Mouse (Mus musculus): ENCODE measurements at regions not wholly inside any gene's neighbourhood (a gene's known extent, or its start where the extent isn't known, plus 50 kb on each side); places are given as distances from the start of the nearest gene placed in this dataset.
"Not testable (repeated sequence)": the region's sequence is repeated elsewhere in the genome, so short reads cannot be mapped to it uniquely, and the experiment has no call there.

DNA sequence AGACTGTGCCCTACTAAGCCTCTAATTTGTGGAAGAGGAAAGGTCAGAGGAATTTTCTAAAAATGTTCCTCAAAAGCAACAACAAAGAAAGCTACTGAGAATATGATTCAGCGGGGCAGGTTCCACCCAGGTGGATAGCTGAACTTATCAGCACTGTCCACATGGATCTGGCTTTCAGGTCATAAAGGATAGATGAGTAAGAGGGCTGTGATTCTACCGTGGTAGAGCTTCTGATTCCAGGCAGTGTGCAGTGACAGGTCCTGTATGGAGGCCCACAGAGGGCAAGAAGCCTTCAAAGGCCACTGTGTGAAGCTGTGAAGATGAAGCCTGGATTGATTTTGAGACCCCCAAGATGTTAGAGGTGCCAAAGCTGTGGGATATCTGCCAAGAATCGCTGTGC, 51.8 kb downstream of the Teddm3 start:
- not testable (repeated sequence) for H3K4me1 ChIP-seq (ENCODE audit: control insufficient read depth, insufficient read depth, low read depth, low read length); H3K9me3 ChIP-seq (ENCODE audit: control insufficient read depth, low read length); H3K4me2 ChIP-seq (ENCODE audit: low read length); ATAC-seq; H3K36me3 ChIP-seq (ENCODE audit: control insufficient read depth, insufficient read depth, low read length); H3K27ac ChIP-seq (ENCODE audit: low read depth, low read length); H3K9ac ChIP-seq (ENCODE audit: low read depth, low read length); H3K4me3 ChIP-seq (ENCODE audit: low read length); H3K27me3 ChIP-seq (replicated peaks; ENCODE audit: control insufficient read depth, insufficient read depth, low read length)
- WGBS, result 79% methylated on average over 3 of the region's 3 CpGs

DNA sequence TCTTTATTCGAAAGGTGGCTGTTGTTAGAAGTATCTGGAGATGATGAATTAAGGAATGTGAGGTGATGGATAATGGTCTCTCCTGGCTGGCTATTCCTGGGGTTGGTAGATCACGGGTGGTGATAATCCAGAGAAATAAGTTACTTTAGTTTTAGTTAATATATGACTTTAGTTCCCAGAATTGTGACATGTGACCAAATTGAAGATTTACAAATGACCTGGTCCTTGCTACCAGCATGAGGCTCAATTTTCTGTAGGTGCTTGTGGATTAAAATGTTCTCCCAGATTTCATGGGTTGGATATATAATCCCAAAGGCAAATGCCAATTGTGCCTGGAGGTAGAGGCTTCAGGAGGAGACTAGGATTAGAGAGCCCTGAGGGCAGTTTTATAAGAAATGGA, 53.7 kb downstream of the Teddm3 start:
- not testable (repeated sequence) for H3K9ac ChIP-seq (ENCODE audit: low read depth, low read length); H3K4me3 ChIP-seq (ENCODE audit: low read length); H3K36me3 ChIP-seq (ENCODE audit: control insufficient read depth, insufficient read depth, low read length); H3K9me3 ChIP-seq (ENCODE audit: control insufficient read depth, low read length); H3K27me3 ChIP-seq (replicated peaks; ENCODE audit: control insufficient read depth, insufficient read depth, low read length); H3K4me1 ChIP-seq (ENCODE audit: control insufficient read depth, insufficient read depth, low read depth, low read length); H3K27ac ChIP-seq (ENCODE audit: low read depth, low read length); ATAC-seq; H3K4me2 ChIP-seq (ENCODE audit: low read length)
- WGBS, result 90% methylated on average over 2 of the region's 2 CpGs

DNA sequence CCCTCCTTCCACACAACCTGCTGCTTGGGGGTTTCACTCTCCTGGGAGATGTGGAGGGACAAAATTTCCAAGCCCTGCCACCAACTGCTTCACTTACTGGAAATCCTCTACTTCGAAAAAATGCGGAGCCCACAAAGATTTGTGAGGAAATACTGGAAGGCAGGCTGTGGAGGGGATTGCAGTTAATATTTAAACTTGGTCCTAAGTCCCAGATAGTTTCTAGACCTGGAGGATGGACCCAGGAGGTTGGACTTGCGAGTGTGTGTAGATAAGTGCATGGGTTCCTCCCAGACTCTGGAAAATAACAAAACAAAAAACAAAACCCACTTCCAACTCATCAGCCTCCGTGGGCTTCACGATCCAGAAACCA, 79.0 kb downstream of the Teddm3 start:
- no peak overlapping the region for H3K4me3 ChIP-seq (ENCODE audit: low read length)
- ATAC-seq, result no peak
- H3K27me3 ChIP-seq (replicated peaks; ENCODE audit: control insufficient read depth, insufficient read depth, low read length), result no peaks in the 10 kb centered on the region
- H3K36me3 ChIP-seq (ENCODE audit: control insufficient read depth, insufficient read depth, low read length), result no peaks in the 10 kb centered on the region
- H3K9me3 ChIP-seq (ENCODE audit: control insufficient read depth, low read length), result no peaks in the 10 kb centered on the region
- 64% methylated on average over 5 of the region's 5 CpGs for WGBS
- no peak overlapping the region for H3K4me2 ChIP-seq (ENCODE audit: low read length)
- no peak overlapping the region for H3K27ac ChIP-seq (ENCODE audit: low read depth, low read length)
- H3K9ac ChIP-seq (ENCODE audit: low read depth, low read length), result no peak overlapping the region
- H3K4me1 ChIP-seq (ENCODE audit: control insufficient read depth, insufficient read depth, low read depth, low read length), result no peaks in the 10 kb centered on the region

DNA sequence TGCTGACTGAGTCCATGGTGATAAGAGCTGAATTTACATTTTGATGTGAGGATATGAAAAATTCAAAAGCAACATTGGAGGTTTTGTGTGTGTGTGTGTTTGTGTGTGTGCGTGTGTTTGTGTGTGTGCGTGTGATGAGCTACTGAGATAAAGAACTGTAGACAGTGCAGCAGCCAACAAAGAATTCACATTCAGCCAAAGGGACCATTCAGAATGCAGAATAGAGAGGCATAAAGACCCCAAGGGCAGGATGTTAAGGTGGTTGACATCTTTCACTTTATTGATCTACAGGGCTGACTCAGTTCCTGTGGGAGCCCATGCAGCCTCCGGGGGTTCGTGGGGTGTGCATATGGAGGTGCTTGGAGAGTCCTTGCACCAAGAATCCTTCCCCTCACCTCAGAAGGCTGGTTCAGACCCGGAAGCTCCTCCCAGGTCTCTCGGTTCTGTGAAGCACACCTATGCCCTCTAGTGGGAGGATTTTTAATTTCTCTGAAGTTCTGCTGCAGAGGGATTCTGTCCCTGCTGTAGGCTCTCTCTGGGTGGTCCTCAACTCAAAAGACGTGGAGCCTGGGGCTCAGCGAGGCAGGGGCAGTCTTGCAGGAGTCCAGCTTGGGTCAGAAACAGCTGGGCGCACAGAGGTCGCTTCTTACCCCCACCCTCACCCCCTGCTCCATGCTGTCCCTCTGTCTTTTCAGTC, 79.6 kb downstream of the Teddm3 start:
- H3K4me2 ChIP-seq (ENCODE audit: low read length), result peak overlapping the region; percentile 33; the same call in 1 of the 2 replicates
- H3K9ac ChIP-seq (ENCODE audit: low read depth, low read length); H3K9me3 ChIP-seq (ENCODE audit: control insufficient read depth, low read length); H3K4me3 ChIP-seq (ENCODE audit: low read length); H3K27me3 ChIP-seq (replicated peaks; ENCODE audit: control insufficient read depth, insufficient read depth, low read length); H3K4me1 ChIP-seq (ENCODE audit: control insufficient read depth, insufficient read depth, low read depth, low read length); H3K27ac ChIP-seq (ENCODE audit: low read depth, low read length); H3K36me3 ChIP-seq (ENCODE audit: control insufficient read depth, insufficient read depth, low read length): not testable (repeated sequence)
- WGBS, result 33% methylated on average over 8 of the region's 10 CpGs
- ATAC-seq, result peak; percentile 85

DNA sequence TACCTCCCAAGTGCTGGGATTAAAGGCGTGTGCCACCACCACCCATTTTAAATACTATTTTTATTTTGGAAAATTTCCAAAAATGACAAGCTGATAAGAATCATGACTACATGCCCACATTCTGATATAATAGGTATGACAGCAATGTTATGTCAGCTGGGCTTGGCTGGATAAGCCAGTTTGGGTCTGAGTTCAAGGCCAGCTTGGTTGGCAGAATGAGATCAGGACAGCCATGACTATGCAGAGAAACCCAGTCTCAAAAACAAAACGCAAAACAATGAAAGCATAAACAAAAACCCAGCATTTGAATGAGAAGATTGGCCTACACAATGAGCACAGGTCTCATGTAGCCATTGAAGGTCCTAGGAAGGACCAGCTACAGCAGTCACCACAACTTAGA, 93.6 kb downstream of the Teddm3 start:
- no peak for ATAC-seq
- WGBS, result 91% methylated on average over 2 of the region's 2 CpGs
- Histone ChIP-seq H3K27me3 (replicated peaks; ENCODE audit: control insufficient read depth, insufficient read depth, low read length) (no peaks in the 10 kb centered on the region), H3K4me3 (ENCODE audit: low read length) (no peak overlapping the region), H3K36me3 (ENCODE audit: control insufficient read depth, insufficient read depth, low read length) (no peaks in the 10 kb centered on the region), H3K4me1 (ENCODE audit: control insufficient read depth, insufficient read depth, low read depth, low read length) (no peaks in the 10 kb centered on the region), H3K27ac (ENCODE audit: low read depth, low read length) (no peak overlapping the region), H3K9ac (ENCODE audit: low read depth, low read length) (no peak overlapping the region), H3K4me2 (ENCODE audit: low read length) (no peak overlapping the region), H3K9me3 (ENCODE audit: control insufficient read depth, low read length) (no peaks in the 10 kb centered on the region)

DNA sequence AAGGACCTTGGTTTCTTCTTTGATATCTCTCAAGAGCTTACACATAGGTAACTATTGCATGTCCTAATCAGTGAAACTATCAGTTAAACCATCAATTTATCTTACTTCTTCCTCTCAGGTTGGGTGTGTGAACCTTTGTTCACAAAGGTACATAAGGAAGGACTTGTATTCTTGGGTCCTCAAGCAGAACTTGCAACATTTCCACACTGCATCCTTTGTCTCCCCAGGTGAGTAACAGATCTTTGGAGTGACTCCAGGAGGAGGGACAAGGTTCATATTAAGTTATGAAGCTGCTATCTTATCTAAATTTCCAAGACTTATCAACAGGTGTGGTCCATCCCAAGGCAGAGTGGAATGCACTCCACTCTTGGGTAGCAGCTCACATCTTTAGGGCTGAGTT, 99.0 kb downstream of the Teddm3 start:
- no peak for ATAC-seq
- Histone ChIP-seq H3K4me1 (ENCODE audit: control insufficient read depth, insufficient read depth, low read depth, low read length) (no peaks in the 10 kb centered on the region), H3K4me3 (ENCODE audit: low read length) (no peak overlapping the region), H3K36me3 (ENCODE audit: control insufficient read depth, insufficient read depth, low read length) (no peaks in the 10 kb centered on the region), H3K27ac (ENCODE audit: low read depth, low read length) (no peak overlapping the region), H3K9ac (ENCODE audit: low read depth, low read length) (no peak overlapping the region), H3K4me2 (ENCODE audit: low read length) (no peak overlapping the region), H3K27me3 (replicated peaks; ENCODE audit: control insufficient read depth, insufficient read depth, low read length) (no peaks in the 10 kb centered on the region), H3K9me3 (ENCODE audit: control insufficient read depth, low read length) (no peaks in the 10 kb centered on the region)

DNA sequence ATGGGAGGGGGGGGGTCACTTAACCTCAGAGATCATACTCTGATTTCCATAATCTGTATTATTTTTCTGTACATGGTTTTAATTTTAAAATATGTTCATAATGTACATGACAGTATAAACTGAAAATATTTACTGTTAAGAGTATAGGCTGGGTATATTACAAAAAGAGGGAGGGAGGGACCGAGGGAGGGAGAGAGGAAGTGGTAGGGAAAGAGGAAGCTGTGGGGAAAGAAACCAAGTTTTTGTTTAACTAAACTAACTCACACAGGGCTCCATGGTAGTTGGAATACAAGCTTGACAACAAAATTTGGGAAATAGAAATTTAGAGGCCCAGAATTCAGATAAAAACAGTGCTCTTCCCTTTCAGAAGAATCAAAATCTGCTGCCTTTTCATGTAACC, 131.7 kb downstream of the Teddm3 start:
- not testable (repeated sequence) for H3K36me3 ChIP-seq (ENCODE audit: control insufficient read depth, insufficient read depth, low read length); H3K27me3 ChIP-seq (replicated peaks; ENCODE audit: control insufficient read depth, insufficient read depth, low read length); ATAC-seq; H3K9ac ChIP-seq (ENCODE audit: low read depth, low read length); H3K27ac ChIP-seq (ENCODE audit: low read depth, low read length); H3K4me1 ChIP-seq (ENCODE audit: control insufficient read depth, insufficient read depth, low read depth, low read length); H3K4me3 ChIP-seq (ENCODE audit: low read length); H3K4me2 ChIP-seq (ENCODE audit: low read length); H3K9me3 ChIP-seq (ENCODE audit: control insufficient read depth, low read length)
- WGBS, result 94% methylated on average over 1 of the region's 1 CpGs

DNA sequence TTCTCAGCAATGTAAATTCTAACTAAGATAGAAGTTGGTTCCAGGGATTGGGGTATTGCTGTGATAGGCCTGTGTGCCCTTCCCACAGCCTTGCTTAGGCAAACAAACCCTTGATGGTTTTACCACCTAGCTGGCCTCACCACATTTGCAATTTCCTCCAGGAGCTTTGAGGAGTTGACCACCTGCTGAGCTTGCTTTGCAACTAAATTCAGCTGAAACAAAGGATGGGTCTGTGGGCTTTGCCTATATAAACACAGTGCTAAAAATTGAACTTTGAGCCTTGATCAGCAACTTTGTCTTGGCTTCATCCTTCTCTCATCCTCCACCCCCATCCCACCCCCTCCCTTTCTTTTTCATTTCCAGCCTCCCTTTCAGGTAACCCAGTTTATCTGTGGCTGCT, 148.9 kb downstream of the Teddm3 start:
- Histone ChIP-seq H3K9me3 (ENCODE audit: control insufficient read depth, low read length) (peaks cover 2% of the 10 kb centered on the region; the same call in 1 of the 2 replicates), H3K36me3 (ENCODE audit: control insufficient read depth, insufficient read depth, low read length) (no peaks in the 10 kb centered on the region), H3K27me3 (replicated peaks; ENCODE audit: control insufficient read depth, insufficient read depth, low read length) (no peaks in the 10 kb centered on the region), H3K4me1 (ENCODE audit: control insufficient read depth, insufficient read depth, low read depth, low read length) (no peaks in the 10 kb centered on the region), H3K4me3 (ENCODE audit: low read length) (no peak overlapping the region), H3K9ac (ENCODE audit: low read depth, low read length) (no peak overlapping the region), H3K4me2 (ENCODE audit: low read length) (no peak overlapping the region), H3K27ac (ENCODE audit: low read depth, low read length) (no peak overlapping the region)
- no peak for ATAC-seq

DNA sequence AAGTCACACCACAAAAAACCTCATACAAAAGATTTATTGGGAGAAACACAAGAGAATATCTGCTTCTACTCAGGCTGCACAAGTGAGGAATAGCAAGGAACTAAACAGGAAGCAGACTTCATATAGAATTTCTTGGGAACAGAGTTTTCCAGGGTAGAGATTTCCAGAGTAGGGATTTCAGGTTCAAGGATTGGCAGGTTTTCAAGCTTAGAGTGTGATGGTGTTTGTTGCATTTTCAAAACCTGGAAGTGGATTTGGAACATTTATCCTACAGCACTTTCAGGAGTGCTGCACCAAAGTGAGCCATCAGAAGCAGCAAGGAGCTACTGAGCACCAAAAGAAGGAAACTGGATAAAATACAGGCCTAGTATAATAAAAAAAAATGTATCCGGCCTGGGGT, 152.7 kb downstream of the Teddm3 start:
- Histone ChIP-seq H3K4me2 (ENCODE audit: low read length) (no peak overlapping the region), H3K4me3 (ENCODE audit: low read length) (no peak overlapping the region), H3K4me1 (ENCODE audit: control insufficient read depth, insufficient read depth, low read depth, low read length) (no peaks in the 10 kb centered on the region), H3K36me3 (ENCODE audit: control insufficient read depth, insufficient read depth, low read length) (no peaks in the 10 kb centered on the region), H3K9ac (ENCODE audit: low read depth, low read length) (no peak overlapping the region), H3K27me3 (replicated peaks; ENCODE audit: control insufficient read depth, insufficient read depth, low read length) (no peaks in the 10 kb centered on the region), H3K9me3 (ENCODE audit: control insufficient read depth, low read length) (peaks cover 2% of the 10 kb centered on the region; the same call in 1 of the 2 replicates), H3K27ac (ENCODE audit: low read depth, low read length) (no peak overlapping the region)
- WGBS, result 76% methylated on average over 1 of the region's 1 CpGs
- no peak for ATAC-seq

DNA sequence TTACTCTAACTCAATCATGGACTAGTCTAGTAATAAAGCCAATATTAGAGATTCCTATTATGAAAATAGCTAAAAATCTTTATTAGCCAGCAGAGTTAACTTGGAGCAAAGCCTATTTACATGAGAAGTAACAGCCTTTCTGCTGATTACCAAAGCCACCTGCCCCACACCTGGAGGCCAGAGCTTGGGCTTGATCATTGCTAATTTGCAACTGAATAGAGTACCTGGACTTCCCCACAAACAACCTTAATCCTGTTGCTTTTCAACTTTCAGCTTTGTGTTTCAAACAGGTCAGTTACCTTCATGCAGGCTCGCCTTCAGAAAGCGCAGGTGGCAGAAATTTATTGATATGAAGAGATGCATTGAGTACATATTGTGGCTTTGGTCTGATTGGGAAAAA, 163.3 kb downstream of the Teddm3 start:
- H3K27ac ChIP-seq (ENCODE audit: low read depth, low read length), result no peak overlapping the region
- no peaks in the 10 kb centered on the region for H3K36me3 ChIP-seq (ENCODE audit: control insufficient read depth, insufficient read depth, low read length)
- H3K27me3 ChIP-seq (replicated peaks; ENCODE audit: control insufficient read depth, insufficient read depth, low read length), result no peaks in the 10 kb centered on the region
- no peak overlapping the region for H3K4me2 ChIP-seq (ENCODE audit: low read length)
- H3K4me3 ChIP-seq (ENCODE audit: low read length), result no peak overlapping the region
- WGBS, result 91% methylated on average over 2 of the region's 2 CpGs
- no peaks in the 10 kb centered on the region for H3K4me1 ChIP-seq (ENCODE audit: control insufficient read depth, insufficient read depth, low read depth, low read length)
- no peaks in the 10 kb centered on the region for H3K9me3 ChIP-seq (ENCODE audit: control insufficient read depth, low read length)
- H3K9ac ChIP-seq (ENCODE audit: low read depth, low read length), result no peak overlapping the region
- ATAC-seq, result no peak

All from hindbrain, embryonic 16.5 days (tissue).